Mouse (Mus musculus): ENCODE data around the gene Ttc27. TPM values are rescaled to one million over a fixed set of nuclear protein-coding genes. Genes with fewer than 3 reads are reported as not detected.

Gene Ttc27
- polyA plus RNA-seq, 1 experiment, result 16.0 TPM

DNA sequence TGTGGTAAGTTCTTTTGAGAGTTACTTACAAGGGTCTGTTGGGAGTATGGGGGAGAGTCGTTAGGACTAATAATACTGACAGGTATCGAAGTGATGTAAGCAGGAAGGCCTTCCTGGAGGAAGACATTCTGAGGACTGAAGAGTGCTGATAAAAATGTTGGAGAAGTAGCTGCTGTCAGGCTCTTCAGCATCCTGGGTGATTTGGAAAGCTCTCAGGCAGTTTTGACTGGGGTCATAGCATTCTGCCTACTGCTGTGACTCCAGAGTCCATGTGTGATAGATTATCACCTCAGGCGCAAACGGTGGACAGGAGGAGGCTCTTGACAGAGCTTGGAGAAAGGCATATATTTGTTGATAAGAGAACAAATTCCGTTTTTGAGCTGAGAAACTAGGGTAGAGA is 12.1 kb upstream of the Ttc27 start:
- no peaks in the 10 kb centered on the region for H3K4me1 ChIP-seq (ENCODE audit: control insufficient read depth, insufficient read depth, low read length)
- TF ChIP-seq POLR2A (IDR thresholded peaks at IDR 0.05; ENCODE audit: extremely low read depth, insufficient read depth, low read length), result no peak
- no peak for TF ChIP-seq CTCF (IDR thresholded peaks at IDR 0.05; ENCODE audit: extremely low read depth, insufficient read depth, low read length)
- no peak overlapping the region for H3K4me3 ChIP-seq (ENCODE audit: insufficient read depth, low read length)

DNA sequence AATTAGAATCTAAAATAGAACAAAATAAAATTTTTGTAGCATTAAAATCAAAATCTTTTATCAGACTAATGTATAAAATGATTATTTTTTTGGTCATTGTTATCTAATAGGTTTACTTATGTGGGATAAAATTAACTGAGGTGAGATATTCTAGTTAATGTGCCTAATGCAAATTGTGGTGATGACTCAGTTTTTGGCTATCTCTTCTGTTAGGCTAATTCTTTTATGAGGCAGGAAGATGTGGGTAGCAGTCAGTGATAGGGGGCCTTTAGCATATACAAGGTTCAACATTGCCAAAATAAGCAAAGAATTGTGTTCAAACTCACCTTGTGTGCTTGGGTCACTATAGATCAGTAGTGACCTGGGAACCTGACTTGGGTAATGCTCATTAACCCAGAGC is 10.9 kb upstream of the Ttc27 start:
- Histone ChIP-seq H3K4me1 (ENCODE audit: control insufficient read depth, insufficient read depth, low read length) (no peaks in the 10 kb centered on the region), H3K4me3 (ENCODE audit: insufficient read depth, low read length) (no peak overlapping the region)
- no peak for TF ChIP-seq POLR2A (IDR thresholded peaks at IDR 0.05; ENCODE audit: extremely low read depth, insufficient read depth, low read length)
- no peak for TF ChIP-seq CTCF (IDR thresholded peaks at IDR 0.05; ENCODE audit: extremely low read depth, insufficient read depth, low read length)

More for the DNA sequence above, 12.1 kb upstream of the Ttc27 start:
- no peak overlapping the region for H3K27ac ChIP-seq (ENCODE audit: insufficient read depth, low read length)

DNA sequence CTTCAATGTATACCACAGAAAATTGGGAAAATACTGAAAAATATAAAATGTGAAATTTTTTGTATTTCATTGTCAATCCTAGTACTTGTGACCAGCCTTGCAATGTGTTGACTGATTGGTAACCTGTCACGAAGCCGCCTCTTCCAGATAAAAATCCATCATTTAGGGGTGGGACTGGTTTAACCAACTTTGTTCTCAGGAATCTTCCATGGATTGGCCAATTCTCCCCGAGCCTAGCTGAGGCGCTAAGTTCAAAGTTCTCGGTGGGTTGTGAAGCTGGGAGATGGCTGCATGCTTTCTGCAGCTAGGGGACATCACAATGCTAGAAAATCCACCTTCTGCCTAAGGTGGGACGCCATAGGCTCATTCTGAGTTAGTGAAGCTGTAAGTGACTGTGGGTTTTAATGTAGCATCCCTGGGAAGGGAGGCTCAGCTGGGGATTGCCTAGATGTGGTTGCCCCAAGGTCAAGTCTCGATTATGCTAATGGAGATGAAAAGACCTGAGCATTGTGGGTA is 9.8 kb upstream of the Ttc27 start:
- H3K4me1 ChIP-seq (ENCODE audit: control insufficient read depth, insufficient read depth, low read length), result no peaks in the 10 kb centered on the region
- no peak overlapping the region for H3K27ac ChIP-seq (ENCODE audit: insufficient read depth, low read length)
- no peak overlapping the region for H3K4me3 ChIP-seq (ENCODE audit: insufficient read depth, low read length)
- TF ChIP-seq CTCF (IDR thresholded peaks at IDR 0.05; ENCODE audit: extremely low read depth, insufficient read depth, low read length), result no peak

More for the DNA sequence above, 10.9 kb upstream of the Ttc27 start:
- no peak overlapping the region for H3K27ac ChIP-seq (ENCODE audit: insufficient read depth, low read length)

DNA sequence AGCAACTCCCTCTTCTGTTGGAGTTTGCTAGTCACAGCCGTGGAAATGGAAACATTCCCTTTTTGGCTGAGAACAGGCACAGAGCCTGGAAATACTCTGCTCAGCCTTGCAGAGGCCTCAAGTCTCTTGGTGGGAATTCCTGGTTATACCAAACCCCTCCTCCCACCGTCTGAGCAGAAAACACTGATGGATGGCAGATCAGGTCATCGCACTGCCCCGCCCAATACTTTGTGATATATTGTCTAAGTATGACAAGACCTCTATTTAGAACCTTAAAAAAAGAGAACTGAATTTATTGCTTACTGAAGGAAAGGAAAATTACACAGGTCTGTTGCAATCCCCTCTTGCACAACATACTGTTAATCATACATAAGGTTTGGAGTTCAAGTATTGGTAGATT is 6.8 kb upstream of the Ttc27 start:
- no peak overlapping the region for H3K27ac ChIP-seq (ENCODE audit: insufficient read depth, low read length)
- H3K4me1 ChIP-seq (ENCODE audit: control insufficient read depth, insufficient read depth, low read length), result no peaks in the 10 kb centered on the region
- no peak overlapping the region for H3K4me3 ChIP-seq (ENCODE audit: insufficient read depth, low read length)
- no peak for TF ChIP-seq CTCF (IDR thresholded peaks at IDR 0.05; ENCODE audit: extremely low read depth, insufficient read depth, low read length)
- no peak for TF ChIP-seq POLR2A (IDR thresholded peaks at IDR 0.05; ENCODE audit: extremely low read depth, insufficient read depth, low read length)

DNA sequence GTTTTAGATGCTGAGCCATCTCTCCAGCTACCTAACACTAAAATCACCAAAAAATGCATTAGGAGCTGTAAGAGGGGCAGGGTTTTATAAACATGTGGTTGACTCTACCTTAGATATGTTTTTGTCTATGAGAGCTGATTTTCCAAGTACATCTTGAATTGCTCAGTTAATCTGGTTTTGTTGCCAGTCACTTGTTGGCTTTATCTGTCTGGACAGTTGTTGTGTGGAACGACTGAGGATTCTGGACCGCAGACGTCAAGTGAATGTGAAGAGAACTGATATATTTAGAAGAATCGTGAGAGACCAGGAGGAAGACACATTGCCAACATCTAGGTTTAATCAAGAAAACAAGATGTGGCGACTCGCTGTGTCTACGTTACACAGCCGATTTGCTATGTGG is 5.9 kb upstream of the Ttc27 start:
- H3K27ac ChIP-seq (ENCODE audit: insufficient read depth, low read length), result no peak overlapping the region
- TF ChIP-seq POLR2A (IDR thresholded peaks at IDR 0.05; ENCODE audit: extremely low read depth, insufficient read depth, low read length), result no peak
- TF ChIP-seq CTCF (IDR thresholded peaks at IDR 0.05; ENCODE audit: extremely low read depth, insufficient read depth, low read length), result no peak
- no peak overlapping the region for H3K4me3 ChIP-seq (ENCODE audit: insufficient read depth, low read length)
- H3K4me1 ChIP-seq (ENCODE audit: control insufficient read depth, insufficient read depth, low read length), result no peaks in the 10 kb centered on the region

DNA sequence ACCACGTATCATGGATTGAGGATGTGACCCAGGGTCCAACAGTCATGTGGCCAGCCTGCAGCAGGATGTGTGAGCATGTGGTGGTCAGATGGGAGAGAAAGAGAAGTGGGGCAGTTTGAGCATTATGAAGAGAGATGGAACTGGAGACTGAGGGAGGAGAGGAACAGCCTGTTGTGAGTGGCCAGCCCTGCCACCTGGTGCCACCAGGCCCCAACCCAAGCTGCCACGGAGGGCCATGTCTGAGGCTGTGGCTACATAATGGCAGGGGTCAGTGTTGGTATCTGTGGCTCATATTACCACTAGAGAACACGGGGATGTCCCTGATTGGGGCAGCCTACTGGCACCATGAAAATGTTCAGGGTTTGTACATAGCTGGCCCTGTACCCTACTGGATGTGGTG is 2.4 kb upstream of the Ttc27 start:
- no peak for TF ChIP-seq CTCF (IDR thresholded peaks at IDR 0.05; ENCODE audit: extremely low read depth, insufficient read depth, low read length)
- TF ChIP-seq POLR2A (IDR thresholded peaks at IDR 0.05; ENCODE audit: extremely low read depth, insufficient read depth, low read length), result no peak
- H3K27ac ChIP-seq (ENCODE audit: insufficient read depth, low read length), result no peak overlapping the region

DNA sequence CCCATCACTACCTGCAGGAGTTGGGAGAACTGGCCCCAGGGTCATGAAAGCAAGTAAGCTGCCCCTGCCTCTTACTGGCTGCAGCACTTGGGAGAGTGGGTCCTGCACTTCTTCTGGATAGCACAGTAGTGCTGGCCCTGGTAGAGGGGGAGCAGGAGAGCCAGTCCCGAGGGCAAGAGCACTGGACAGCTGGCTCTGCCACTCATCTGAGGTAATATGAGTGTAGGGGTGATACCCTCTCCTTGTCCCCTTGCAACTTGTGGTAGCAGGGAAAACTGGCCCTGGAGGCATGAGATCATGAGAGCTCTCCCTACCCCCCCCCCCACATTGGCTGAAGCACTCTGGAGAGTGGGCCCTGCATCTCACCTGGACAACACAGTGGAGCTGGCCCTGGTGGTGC is 1.8 kb upstream of the Ttc27 start:
- TF ChIP-seq CTCF (IDR thresholded peaks at IDR 0.05; ENCODE audit: extremely low read depth, insufficient read depth, low read length) (no peak), POLR2A (IDR thresholded peaks at IDR 0.05; ENCODE audit: extremely low read depth, insufficient read depth, low read length) (no peak)
- Histone ChIP-seq H3K4me3 (ENCODE audit: insufficient read depth, low read length) (no peak overlapping the region), H3K4me1 (ENCODE audit: control insufficient read depth, insufficient read depth, low read length) (no peaks in the 10 kb centered on the region; the same call in 1 of the 2 replicates), H3K27ac (ENCODE audit: insufficient read depth, low read length) (no peak overlapping the region)

More for the DNA sequence above, 2.4 kb upstream of the Ttc27 start:
- H3K4me1 ChIP-seq (ENCODE audit: control insufficient read depth, insufficient read depth, low read length), result no peaks in the 10 kb centered on the region; the same call in 1 of the 2 replicates
- no peak overlapping the region for H3K4me3 ChIP-seq (ENCODE audit: insufficient read depth, low read length)

DNA sequence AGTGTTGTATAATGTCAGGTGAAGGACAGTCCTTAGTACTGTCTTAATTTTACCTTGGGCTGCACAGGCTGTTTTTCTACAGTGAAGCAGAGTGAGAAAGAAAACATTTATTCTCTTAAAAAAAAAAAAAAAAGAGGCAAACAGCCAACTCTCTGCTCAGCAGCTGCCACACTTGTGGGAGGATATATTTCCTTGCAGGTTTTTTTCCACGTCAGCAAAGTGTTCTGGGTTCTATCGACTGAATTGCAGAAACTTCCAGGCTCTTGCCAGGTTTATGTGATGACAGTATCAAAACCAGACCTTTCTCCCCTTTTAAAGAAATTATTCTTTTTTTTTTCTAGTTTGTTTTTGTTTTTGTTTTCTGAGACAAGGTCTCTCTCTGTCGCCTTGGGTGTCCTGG is 889 bp upstream of the Ttc27 start:
- no peak for TF ChIP-seq POLR2A (IDR thresholded peaks at IDR 0.05; ENCODE audit: extremely low read depth, insufficient read depth, low read length)
- TF ChIP-seq CTCF (IDR thresholded peaks at IDR 0.05; ENCODE audit: extremely low read depth, insufficient read depth, low read length), result no peak
- peak overlapping the region; percentile 73; the same call in 1 of the 2 replicates for H3K4me3 ChIP-seq (ENCODE audit: insufficient read depth, low read length)
- no peaks in the 10 kb centered on the region; the same call in 1 of the 2 replicates for H3K4me1 ChIP-seq (ENCODE audit: control insufficient read depth, insufficient read depth, low read length)
- H3K27ac ChIP-seq (ENCODE audit: insufficient read depth, low read length), result no peak overlapping the region

DNA sequence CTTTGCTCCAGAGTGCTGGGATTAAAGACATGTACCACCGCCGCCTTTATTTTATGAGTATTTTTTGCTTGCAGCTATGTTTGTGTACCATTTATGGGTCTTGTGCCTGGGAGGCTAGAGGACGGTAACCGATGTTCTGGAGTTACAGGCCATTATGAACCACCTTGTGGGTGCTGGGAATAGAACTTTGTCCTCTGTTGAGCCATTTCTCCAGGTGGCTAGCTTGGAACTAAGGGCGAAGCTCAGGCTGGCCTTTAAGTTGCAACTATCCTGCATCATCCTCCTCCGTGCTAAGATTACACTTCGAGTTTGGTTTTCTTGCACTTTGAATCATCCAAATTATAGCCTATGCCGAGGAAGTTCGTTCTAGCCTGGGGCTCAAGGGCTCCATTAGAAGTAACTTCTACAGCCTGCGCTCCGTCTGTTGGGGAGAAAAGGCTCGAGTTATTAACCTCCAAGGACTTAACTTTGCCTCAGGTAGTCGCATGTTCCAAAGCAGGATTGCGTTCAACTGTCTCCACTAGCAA is 378 bp upstream of the Ttc27 start:
- TF ChIP-seq CTCF (IDR thresholded peaks at IDR 0.05; ENCODE audit: extremely low read depth, insufficient read depth, low read length), result no peak
- Histone ChIP-seq H3K27ac (ENCODE audit: insufficient read depth, low read length) (no peak overlapping the region), H3K4me1 (ENCODE audit: control insufficient read depth, insufficient read depth, low read length) (no peaks in the 10 kb centered on the region; the same call in 1 of the 2 replicates), H3K4me3 (ENCODE audit: insufficient read depth, low read length) (peak overlapping the region; percentile 73)

DNA sequence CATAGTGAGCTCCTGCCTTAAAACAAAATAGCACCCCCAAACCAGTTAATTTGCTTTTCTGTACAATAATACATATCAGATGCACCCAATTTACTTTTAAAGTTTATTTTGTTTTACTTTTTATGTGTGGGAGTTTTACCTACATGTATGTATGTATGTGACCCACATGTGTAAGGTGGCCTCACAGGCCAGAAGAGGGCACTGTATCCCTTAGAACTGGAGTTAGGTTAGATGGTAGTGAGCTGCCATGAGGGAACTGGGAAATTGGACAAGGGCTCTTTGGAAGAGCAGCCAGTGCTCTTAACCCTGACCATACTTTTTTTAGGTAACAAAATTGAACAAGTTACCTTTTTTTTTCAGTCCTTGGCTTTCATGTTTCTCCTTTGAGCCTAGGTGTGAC is 15.3 kb downstream of the Ttc27 start:
- H3K4me1 ChIP-seq (ENCODE audit: control insufficient read depth, insufficient read depth, low read length), result no peaks in the 10 kb centered on the region
- no peak overlapping the region for H3K27ac ChIP-seq (ENCODE audit: insufficient read depth, low read length)
- H3K4me3 ChIP-seq (ENCODE audit: insufficient read depth, low read length), result no peak overlapping the region
- TF ChIP-seq CTCF (IDR thresholded peaks at IDR 0.05; ENCODE audit: extremely low read depth, insufficient read depth, low read length), result 0 out of 2 replicates have a peak, but pooled peaks have one; percentile 12
- TF ChIP-seq POLR2A (IDR thresholded peaks at IDR 0.05; ENCODE audit: extremely low read depth, insufficient read depth, low read length), result no peak
